Mouse (Mus musculus): ENCODE results near the gene Rdh11. TPM values are rescaled to one million over a fixed set of nuclear protein-coding genes. Genes with fewer than 3 reads are reported as not detected.
A peak's percentile ranks its signal among the peaks of the same experiment; 100 is the strongest.

Gene Rdh11
- polyA plus RNA-seq, 1 experiment, result 19.5 TPM

GRCm38 (mm10) chr12:79131706-79132460 is 60.2 kb downstream of the Rdh11 start:
- no peak for TF ChIP-seq TCF3 (IDR thresholded peaks at IDR 0.05; ENCODE audit: insufficient read length, low read depth)
- TF ChIP-seq MYOG (IDR thresholded peaks at IDR 0.05; ENCODE audit: control insufficient read depth in 1 of 3, insufficient read depth in 1 of 3, insufficient read length in 2 of 3, low read depth in 2 of 3), result no peak
- TF ChIP-seq CEBPB (IDR thresholded peaks at IDR 0.05; ENCODE audit: insufficient read depth, poor library complexity, severe bottlenecking), result no peak
- TF ChIP-seq REST (IDR thresholded peaks at IDR 0.05; ENCODE audit: insufficient read depth, insufficient read length), result no peak
- TF ChIP-seq SRF (IDR thresholded peaks at IDR 0.05; ENCODE audit: control insufficient read depth, insufficient read length, low read depth), result no peak
- no peak for TF ChIP-seq E2F4 (IDR thresholded peaks at IDR 0.05; ENCODE audit: insufficient read depth)
- TF ChIP-seq MAX (IDR thresholded peaks at IDR 0.05; ENCODE audit: low read depth), result no peak
- no peak for TF ChIP-seq USF1 (IDR thresholded peaks at IDR 0.05; ENCODE audit: low read depth)
- no peak for TF ChIP-seq MYOD1 (IDR thresholded peaks at IDR 0.05; ENCODE audit: control insufficient read depth in 1 of 3, insufficient read length in 2 of 3, low read depth in 2 of 3)
- no peak for TF ChIP-seq POLR2AphosphoS2 (IDR thresholded peaks at IDR 0.05; ENCODE audit: insufficient read length, low read depth)
- TF ChIP-seq TCF12 (IDR thresholded peaks at IDR 0.05; ENCODE audit: insufficient read depth, poor library complexity, severe bottlenecking), result no peak
- TF ChIP-seq POLR2A (IDR thresholded peaks at IDR 0.05; ENCODE audit: insufficient read length, low read depth), result no peak
- Histone ChIP-seq H3K4me2 (ENCODE audit: low read depth) (no peak overlapping the region), H3K27me3 (ENCODE audit: control insufficient read depth, insufficient read depth, insufficient read length) (peaks cover 24% of the 10 kb centered on the region), H3K36me3 (ENCODE audit: control insufficient read depth, insufficient read depth) (no peaks in the 10 kb centered on the region), H3ac (ENCODE audit: control insufficient read depth, insufficient read length) (no peak overlapping the region), H3K79me2 (ENCODE audit: control insufficient read depth, insufficient read depth) (no peaks in the 10 kb centered on the region), H3K4me3 (no peak overlapping the region)

- TF ChIP-seq E2F4 (IDR thresholded peaks at IDR 0.05; ENCODE audit: insufficient read depth) (no peak), USF1 (IDR thresholded peaks at IDR 0.05; ENCODE audit: low read depth) (no peak), REST (IDR thresholded peaks at IDR 0.05; ENCODE audit: insufficient read depth, insufficient read length) (no peak), SRF (IDR thresholded peaks at IDR 0.05; ENCODE audit: control insufficient read depth, insufficient read length, low read depth) (no peak), MYOG (IDR thresholded peaks at IDR 0.05; ENCODE audit: control insufficient read depth in 1 of 3, insufficient read depth in 1 of 3, insufficient read length in 2 of 3, low read depth in 2 of 3) (no peak), CEBPB (IDR thresholded peaks at IDR 0.05; ENCODE audit: insufficient read depth, poor library complexity, severe bottlenecking) (no peak), MAX (IDR thresholded peaks at IDR 0.05; ENCODE audit: low read depth) (no peak), POLR2A (IDR thresholded peaks at IDR 0.05; ENCODE audit: insufficient read length, low read depth) (no peak), TCF12 (IDR thresholded peaks at IDR 0.05; ENCODE audit: insufficient read depth, poor library complexity, severe bottlenecking) (no peak), MYOD1 (IDR thresholded peaks at IDR 0.05; ENCODE audit: control insufficient read depth in 1 of 3, insufficient read length in 2 of 3, low read depth in 2 of 3) (no peak), TCF3 (IDR thresholded peaks at IDR 0.05; ENCODE audit: insufficient read length, low read depth) (no peak), POLR2AphosphoS2 (IDR thresholded peaks at IDR 0.05; ENCODE audit: insufficient read length, low read depth) (no peak)
- Histone ChIP-seq H3K36me3 (ENCODE audit: control insufficient read depth, insufficient read depth) (no peaks in the 10 kb centered on the region), H3K4me3 (no peak overlapping the region)
Measured at GRCm38 (mm10) chr12:79131178-79131675, 60.9 kb downstream of the Rdh11 start.

GRCm38 (mm10) chr12:79130299-79131177 is 61.6 kb downstream of the Rdh11 start, which contains the start of gene Arg2:
TSS of gene Arg2 (plus strand) at chr12:79130777.
- Histone ChIP-seq H3ac (ENCODE audit: control insufficient read depth, insufficient read length) (no peak within 1 kb of the TSS), H3K27me3 (ENCODE audit: control insufficient read depth, insufficient read depth, insufficient read length) (peaks cover 24% of the 10 kb centered on the region), H3K79me2 (ENCODE audit: control insufficient read depth, insufficient read depth) (no peaks in the 10 kb centered on the region), H3K4me3 (no peak within 1 kb of the TSS), H3K36me3 (ENCODE audit: control insufficient read depth, insufficient read depth) (no peaks in the 10 kb centered on the region), H3K4me2 (ENCODE audit: low read depth) (peak within 1 kb of the TSS; percentile 70)
- no peak for TF ChIP-seq MYOG (IDR thresholded peaks at IDR 0.05; ENCODE audit: control insufficient read depth in 1 of 3, insufficient read depth in 1 of 3, insufficient read length in 2 of 3, low read depth in 2 of 3)
- TF ChIP-seq SRF (IDR thresholded peaks at IDR 0.05; ENCODE audit: control insufficient read depth, insufficient read length, low read depth), result no peak
- TF ChIP-seq MAX (IDR thresholded peaks at IDR 0.05; ENCODE audit: low read depth), result no peak
- TF ChIP-seq POLR2A (IDR thresholded peaks at IDR 0.05; ENCODE audit: insufficient read length, low read depth), result no peak

More at GRCm38 (mm10) chr12:79131178-79131675, 60.9 kb downstream of the Rdh11 start:
- Histone ChIP-seq H3K79me2 (ENCODE audit: control insufficient read depth, insufficient read depth) (no peaks in the 10 kb centered on the region), H3ac (ENCODE audit: control insufficient read depth, insufficient read length) (no peak overlapping the region), H3K4me2 (ENCODE audit: low read depth) (peak overlapping the region; percentile 70), H3K27me3 (ENCODE audit: control insufficient read depth, insufficient read depth, insufficient read length) (peaks cover 24% of the 10 kb centered on the region)

Other genes with a start within 250 kb of the Rdh11 start
- gene Tmem229b, start 184.7 kb downstream of the Rdh11 start, polyA plus RNA-seq (2012; fragmentation: generic; extraction: Trizol), result 2.9 TPM
- gene Plekhh1, start 163.1 kb downstream of the Rdh11 start, polyA plus RNA-seq (2012; fragmentation: generic; extraction: Trizol), result 3.5 TPM
- gene Pigh, start 102.6 kb downstream of the Rdh11 start, polyA plus RNA-seq (2012; fragmentation: generic; extraction: Trizol), result 3.3 TPM
- gene Arg2, start 61.5 kb downstream of the Rdh11 start, polyA plus RNA-seq (2012; fragmentation: generic; extraction: Trizol), result 0.04 TPM
- gene Vti1b, start 19.6 kb downstream of the Rdh11 start, polyA plus RNA-seq (2012; fragmentation: generic; extraction: Trizol), result 85.5 TPM
- 0.54 TPM for gene Rdh12, start 16.6 kb upstream of the Rdh11 start, polyA plus RNA-seq (2012; fragmentation: generic; extraction: Trizol)
- gene Zfyve26, start 104.0 kb upstream of the Rdh11 start, polyA plus RNA-seq (2012; fragmentation: generic; extraction: Trizol), result 9.9 TPM
- 1.8 TPM for gene Rad51b, start 105.0 kb upstream of the Rdh11 start, polyA plus RNA-seq (2012; fragmentation: generic; extraction: Trizol)